Mouse (Mus musculus): ENCODE data around the gene Cul1. TPM values are rescaled to one million over a fixed set of nuclear protein-coding genes. Genes with fewer than 3 reads are reported as not detected.

Gene Cul1
- polyA plus RNA-seq, 1 experiment from 2014 or later, result 95.9 TPM

- WGBS, result 58% methylated on average over 1 of the region's 1 CpGs
- no peak overlapping the region for H3K27ac ChIP-seq (replicated peaks in 1 of 2; ENCODE audit: control insufficient read depth in 1 of 2, insufficient read depth in 1 of 2, low read depth in 2 of 2, low read length in 2 of 2)
- ATAC-seq (ENCODE audit: insufficient number of reproducible peaks, insufficient read depth, low FRiP score, low read depth), result no peak
- H3K36me3 ChIP-seq (ENCODE audit: control insufficient read depth, insufficient read depth, low read length), result peaks cover 95% of the 10 kb centered on the region
- no peak overlapping the region for H3K9ac ChIP-seq (ENCODE audit: low read length)
- H3K9me3 ChIP-seq (ENCODE audit: control insufficient read depth, low read length), result no peaks in the 10 kb centered on the region
- H3K27me3 ChIP-seq (ENCODE audit: control insufficient read depth, insufficient read depth, low read length), result no peaks in the 10 kb centered on the region
- no peak overlapping the region for H3K4me2 ChIP-seq (ENCODE audit: low read length)
- H3K4me1 ChIP-seq (ENCODE audit: control insufficient read depth in 2 of 2, insufficient read depth in 2 of 2, low read length in 2 of 2), result no peaks in the 10 kb centered on the region
- H3K4me3 ChIP-seq (ENCODE audit: control insufficient read depth in 1 of 2, insufficient read depth in 1 of 2, low read depth in 1 of 2, low read length in 2 of 2), result no peak overlapping the region
Observed at GRCm38 (mm10) chr6:47527655-47528054, 74.5 kb downstream of the Cul1 start.

- Histone ChIP-seq H3K4me1 (ENCODE audit: control insufficient read depth in 2 of 2, insufficient read depth in 2 of 2, low read length in 2 of 2) (no peaks in the 10 kb centered on the region), H3K9me3 (ENCODE audit: control insufficient read depth, low read length) (no peaks in the 10 kb centered on the region), H3K4me3 (ENCODE audit: control insufficient read depth in 1 of 2, insufficient read depth in 1 of 2, low read depth in 1 of 2, low read length in 2 of 2) (no peak overlapping the region), H3K4me2 (ENCODE audit: low read length) (no peak overlapping the region), H3K27ac (replicated peaks in 1 of 2; ENCODE audit: control insufficient read depth in 1 of 2, insufficient read depth in 1 of 2, low read depth in 2 of 2, low read length in 2 of 2) (no peak overlapping the region), H3K27me3 (ENCODE audit: control insufficient read depth, insufficient read depth, low read length) (no peaks in the 10 kb centered on the region), H3K9ac (ENCODE audit: low read length) (no peak overlapping the region), H3K36me3 (ENCODE audit: control insufficient read depth, insufficient read depth, low read length) (peaks cover 91% of the 10 kb centered on the region)
- no peak; the same call in 1 of the 2 replicates for ATAC-seq (ENCODE audit: insufficient number of reproducible peaks, insufficient read depth, low FRiP score, low read depth)
- WGBS, result 23% methylated on average over 1 of the region's 1 CpGs
Observed at GRCm38 (mm10) chr6:47532547-47532946, 79.3 kb downstream of the Cul1 start.

- Histone ChIP-seq H3K4me3 (ENCODE audit: control insufficient read depth in 1 of 2, insufficient read depth in 1 of 2, low read depth in 1 of 2, low read length in 2 of 2) (no peak overlapping the region), H3K27me3 (ENCODE audit: control insufficient read depth, insufficient read depth, low read length) (no peaks in the 10 kb centered on the region), H3K4me2 (ENCODE audit: low read length) (no peak overlapping the region), H3K9ac (ENCODE audit: low read length) (no peak overlapping the region), H3K36me3 (ENCODE audit: control insufficient read depth, insufficient read depth, low read length) (peaks cover 71% of the 10 kb centered on the region), H3K4me1 (ENCODE audit: control insufficient read depth in 2 of 2, insufficient read depth in 2 of 2, low read length in 2 of 2) (no peaks in the 10 kb centered on the region), H3K9me3 (ENCODE audit: control insufficient read depth, low read length) (no peaks in the 10 kb centered on the region), H3K27ac (replicated peaks in 1 of 2; ENCODE audit: control insufficient read depth in 1 of 2, insufficient read depth in 1 of 2, low read depth in 2 of 2, low read length in 2 of 2) (no peak overlapping the region)
- no peak for ATAC-seq (ENCODE audit: insufficient number of reproducible peaks, insufficient read depth, low FRiP score, low read depth)
- 85% methylated on average over 5 of the region's 5 CpGs for WGBS
Observed at GRCm38 (mm10) chr6:47535333-47535732, 82.1 kb downstream of the Cul1 start.

- ATAC-seq (ENCODE audit: insufficient number of reproducible peaks, insufficient read depth, low FRiP score, low read depth), result no peak
- Histone ChIP-seq H3K27ac (replicated peaks in 1 of 2; ENCODE audit: control insufficient read depth in 1 of 2, insufficient read depth in 1 of 2, low read depth in 2 of 2, low read length in 2 of 2) (no peak overlapping the region), H3K36me3 (ENCODE audit: control insufficient read depth, insufficient read depth, low read length) (peaks cover 93% of the 10 kb centered on the region), H3K9me3 (ENCODE audit: control insufficient read depth, low read length) (no peaks in the 10 kb centered on the region), H3K27me3 (ENCODE audit: control insufficient read depth, insufficient read depth, low read length) (no peaks in the 10 kb centered on the region), H3K9ac (ENCODE audit: low read length) (no peak overlapping the region), H3K4me3 (ENCODE audit: control insufficient read depth in 1 of 2, insufficient read depth in 1 of 2, low read depth in 1 of 2, low read length in 2 of 2) (no peak overlapping the region), H3K4me1 (ENCODE audit: control insufficient read depth in 2 of 2, insufficient read depth in 2 of 2, low read length in 2 of 2) (no peaks in the 10 kb centered on the region), H3K4me2 (ENCODE audit: low read length) (no peak overlapping the region)
- 67% methylated on average over 4 of the region's 4 CpGs for WGBS
Observed at GRCm38 (mm10) chr6:47552280-47552679, 99.1 kb downstream of the Cul1 start.

- no peaks in the 10 kb centered on the region for H3K4me1 ChIP-seq (ENCODE audit: control insufficient read depth in 2 of 2, insufficient read depth in 2 of 2, low read length in 2 of 2)
- no peaks in the 10 kb centered on the region for H3K9me3 ChIP-seq (ENCODE audit: control insufficient read depth, low read length)
- no peak for ATAC-seq (ENCODE audit: insufficient number of reproducible peaks, insufficient read depth, low FRiP score, low read depth)
- WGBS, result 88% methylated on average over 2 of the region's 2 CpGs
- peaks cover 67% of the 10 kb centered on the region for H3K36me3 ChIP-seq (ENCODE audit: control insufficient read depth, insufficient read depth, low read length)
- H3K4me2 ChIP-seq (ENCODE audit: low read length), result no peak overlapping the region
- H3K27ac ChIP-seq (replicated peaks in 1 of 2; ENCODE audit: control insufficient read depth in 1 of 2, insufficient read depth in 1 of 2, low read depth in 2 of 2, low read length in 2 of 2), result no peak overlapping the region
- H3K27me3 ChIP-seq (ENCODE audit: control insufficient read depth, insufficient read depth, low read length), result no peaks in the 10 kb centered on the region
- H3K9ac ChIP-seq (ENCODE audit: low read length), result no peak overlapping the region
- H3K4me3 ChIP-seq (ENCODE audit: control insufficient read depth in 1 of 2, insufficient read depth in 1 of 2, low read depth in 1 of 2, low read length in 2 of 2), result no peak overlapping the region
Observed at GRCm38 (mm10) chr6:47559287-47559686, 106.1 kb downstream of the Cul1 start.

GRCm38 (mm10) chr6:47560407-47560806 is 107.2 kb downstream of the Cul1 start:
- H3K36me3 ChIP-seq (ENCODE audit: control insufficient read depth, insufficient read depth, low read length), result peaks cover 59% of the 10 kb centered on the region
- H3K9ac ChIP-seq (ENCODE audit: low read length), result no peak overlapping the region

GRCm38 (mm10) chr6:47560846-47561245 is 107.6 kb downstream of the Cul1 start:
- 53% methylated on average over 2 of the region's 2 CpGs for WGBS
- no peaks in the 10 kb centered on the region for H3K9me3 ChIP-seq (ENCODE audit: control insufficient read depth, low read length)
- no peak overlapping the region for H3K27ac ChIP-seq (replicated peaks in 1 of 2; ENCODE audit: control insufficient read depth in 1 of 2, insufficient read depth in 1 of 2, low read depth in 2 of 2, low read length in 2 of 2)
- H3K4me2 ChIP-seq (ENCODE audit: low read length), result no peak overlapping the region
- no peak for ATAC-seq (ENCODE audit: insufficient number of reproducible peaks, insufficient read depth, low FRiP score, low read depth)
- no peak overlapping the region for H3K9ac ChIP-seq (ENCODE audit: low read length)
- H3K27me3 ChIP-seq (ENCODE audit: control insufficient read depth, insufficient read depth, low read length), result no peaks in the 10 kb centered on the region
- H3K4me1 ChIP-seq (ENCODE audit: control insufficient read depth in 2 of 2, insufficient read depth in 2 of 2, low read length in 2 of 2), result peaks cover 0 to 9% of the 10 kb centered on the region in 2 experiments; a peak in 2 of 4 replicates
- no peak overlapping the region for H3K4me3 ChIP-seq (ENCODE audit: control insufficient read depth in 1 of 2, insufficient read depth in 1 of 2, low read depth in 1 of 2, low read length in 2 of 2)
- peaks cover 56% of the 10 kb centered on the region for H3K36me3 ChIP-seq (ENCODE audit: control insufficient read depth, insufficient read depth, low read length)

More at GRCm38 (mm10) chr6:47560407-47560806, 107.2 kb downstream of the Cul1 start:
- Histone ChIP-seq H3K9me3 (ENCODE audit: control insufficient read depth, low read length) (no peaks in the 10 kb centered on the region), H3K27me3 (ENCODE audit: control insufficient read depth, insufficient read depth, low read length) (no peaks in the 10 kb centered on the region), H3K27ac (replicated peaks in 1 of 2; ENCODE audit: control insufficient read depth in 1 of 2, insufficient read depth in 1 of 2, low read depth in 2 of 2, low read length in 2 of 2) (no peak overlapping the region), H3K4me2 (ENCODE audit: low read length) (no peak overlapping the region), H3K4me3 (ENCODE audit: control insufficient read depth in 1 of 2, insufficient read depth in 1 of 2, low read depth in 1 of 2, low read length in 2 of 2) (no peak overlapping the region), H3K4me1 (ENCODE audit: control insufficient read depth in 2 of 2, insufficient read depth in 2 of 2, low read length in 2 of 2) (peaks cover 0 to 4% of the 10 kb centered on the region in 2 experiments; a peak in 2 of 4 replicates)
- ATAC-seq (ENCODE audit: insufficient number of reproducible peaks, insufficient read depth, low FRiP score, low read depth), result no peak

GRCm38 (mm10) chr6:47561426-47561825 is 108.2 kb downstream of the Cul1 start:
- no peak for ATAC-seq (ENCODE audit: insufficient number of reproducible peaks, insufficient read depth, low FRiP score, low read depth)
- no peaks in the 10 kb centered on the region for H3K9me3 ChIP-seq (ENCODE audit: control insufficient read depth, low read length)
- H3K4me3 ChIP-seq (ENCODE audit: control insufficient read depth in 1 of 2, insufficient read depth in 1 of 2, low read depth in 1 of 2, low read length in 2 of 2), result no peak overlapping the region
- peaks cover 54% of the 10 kb centered on the region for H3K36me3 ChIP-seq (ENCODE audit: control insufficient read depth, insufficient read depth, low read length)
- 84% methylated on average over 5 of the region's 5 CpGs for whole genome bisulfite sequencing
- H3K4me2 ChIP-seq (ENCODE audit: low read length), result no peak overlapping the region
- no peaks in the 10 kb centered on the region for H3K27me3 ChIP-seq (ENCODE audit: control insufficient read depth, insufficient read depth, low read length)
- H3K9ac ChIP-seq (ENCODE audit: low read length), result no peak overlapping the region
- H3K27ac ChIP-seq (replicated peaks in 1 of 2; ENCODE audit: control insufficient read depth in 1 of 2, insufficient read depth in 1 of 2, low read depth in 2 of 2, low read length in 2 of 2), result no peak overlapping the region
- H3K4me1 ChIP-seq (ENCODE audit: control insufficient read depth in 2 of 2, insufficient read depth in 2 of 2, low read length in 2 of 2), result peaks cover 0 to 10% of the 10 kb centered on the region in 2 experiments; a peak in 2 of 4 replicates

All from heart, embryonic 14.5 days (tissue).